Mouse (Mus musculus) heart, adult 2 months (tissue): ENCODE measurements at regions not wholly inside any gene's neighbourhood (a gene's known extent, or its start where the extent isn't known, plus 50 kb on each side); places are given as distances from the start of the nearest gene placed in this dataset.
A peak's percentile ranks its signal among the peaks of the same experiment; 100 is the strongest.

ENCODE experiments used
- DNase-seq, 2 experiments: peaks; one replicate each; pipeline ENCODE4 v3.0.0; 2021
- H3K27ac ChIP-seq: fragments of 200-600 bp; 2 replicates; pipeline ENCODE4 v1.8.1; 2022
- H3K27me3 ChIP-seq: fragments of 200-500 bp; 2 replicates; pipeline ENCODE4 v1.6.1; 2012; ENCODE audit warnings: mild to moderate bottlenecking, low read length, inconsistent platforms, mixed read lengths; ENCODE audit not compliant: control insufficient read depth, insufficient read depth
- H3K36me3 ChIP-seq: fragments of 200-500 bp; 2 replicates; pipeline ENCODE4 v1.6.1; 2012; ENCODE audit warnings: low read length, inconsistent platforms; ENCODE audit not compliant: control insufficient read depth, insufficient read depth
- H3K4me1 ChIP-seq: fragments of 200-500 bp; 2 replicates; pipeline ENCODE4 v1.6.1; 2011; ENCODE audit warnings: low read length; ENCODE audit not compliant: control insufficient read depth, insufficient read depth
- H3K4me3 ChIP-seq: fragments of 200-600 bp; 2 replicates; pipeline ENCODE4 v1.8.1; 2022
- H3K79me2 ChIP-seq: fragments of 200-500 bp; replicated peaks from 2 replicates; pipeline ENCODE4 v1.6.1; 2012; ENCODE audit warnings: mild to moderate bottlenecking, inconsistent platforms, low read length, moderate library complexity, mixed read lengths; ENCODE audit not compliant: control insufficient read depth, insufficient read depth
- H3K9ac ChIP-seq: fragments of 200-500 bp; 2 replicates; pipeline ENCODE4 v1.6.1; 2012; ENCODE audit warnings: low read depth, mild to moderate bottlenecking, control low read depth, inconsistent platforms, low read length, mixed read lengths
- CTCF ChIP-seq: fragments of 200-600 bp; IDR thresholded peaks from 2 replicates; pipeline ENCODE4 v1.8.1; 2022; ENCODE audit warnings: antibody characterized with exemption, mild to moderate bottlenecking, moderate library complexity
- EP300 ChIP-seq: fragments of 200-500 bp; IDR thresholded peaks from 2 replicates; pipeline ENCODE4 v1.6.1; 2011; ENCODE audit warnings: low read depth, low read length, control low read depth; ENCODE audit not compliant: insufficient read depth
- POLR2A ChIP-seq: fragments of 200-500 bp; IDR thresholded peaks from 2 replicates; pipeline ENCODE4 v1.6.1; 2011; ENCODE audit warnings: mild to moderate bottlenecking, low read depth, low read length, control low read depth; ENCODE audit not compliant: insufficient read depth
- WGBS: fragments of 180-500 bp; shearing (Covaris S2); methylation state at CpG from one replicate; pipeline ENCODE4 v1.1.7; 2018; 5-methylcytosine and 5-hydroxymethylcytosine counted together
- intact Hi-C: fragments of 180-260 bp; cut with DNase I; formaldehyde crosslinking; loops from one replicate; pipeline ENCODE4 v1.15.1; 2025

GRCm38 (mm10) chr10:16341496-16341895 is 1381.5 kb upstream of the Cited2 start:
- no peak for DNase-seq
- Histone ChIP-seq H3K79me2 (no peaks in the 10 kb centered on the region), H3K27me3 (no peaks in the 10 kb centered on the region), H3K4me1 (no peaks in the 10 kb centered on the region; the same call in 1 of the 2 replicates), H3K27ac (peak overlapping the region; percentile 26), H3K36me3 (no peaks in the 10 kb centered on the region; the same call in 1 of the 2 replicates), H3K9ac (no peak overlapping the region), H3K4me3 (no peak overlapping the region)
- intact Hi-C loops, result loop anchor here (10.0 kb wide), 1 partner anchor 1383 kb away; the partner anchor contains the start of gene Cited2
- TF ChIP-seq CTCF (no peak), POLR2A (no peak), EP300 (no peak)

- no peaks in the 10 kb centered on the region for H3K79me2 ChIP-seq
- H3K36me3 ChIP-seq, result no peaks in the 10 kb centered on the region
- H3K9ac ChIP-seq, result no peak overlapping the region
- intact Hi-C loops, result no loop called here
- no peaks in the 10 kb centered on the region for H3K27me3 ChIP-seq
- no peak overlapping the region for H3K27ac ChIP-seq
- DNase-seq, result no peak
- TF ChIP-seq EP300, result no peak
- no peak for TF ChIP-seq CTCF
- TF ChIP-seq POLR2A, result no peak
- WGBS, result 40% methylated on average over 3 of the region's 3 CpGs
- H3K4me1 ChIP-seq, result no peaks in the 10 kb centered on the region
- H3K4me3 ChIP-seq, result no peak overlapping the region
These were observed 1359.0 kb upstream of the Cited2 start for GRCm38 (mm10) chr10:16364001-16364400.
